Mouse (Mus musculus): Measurements from ENCODE around the gene Pcnp.

Pcnp gene

DNA sequence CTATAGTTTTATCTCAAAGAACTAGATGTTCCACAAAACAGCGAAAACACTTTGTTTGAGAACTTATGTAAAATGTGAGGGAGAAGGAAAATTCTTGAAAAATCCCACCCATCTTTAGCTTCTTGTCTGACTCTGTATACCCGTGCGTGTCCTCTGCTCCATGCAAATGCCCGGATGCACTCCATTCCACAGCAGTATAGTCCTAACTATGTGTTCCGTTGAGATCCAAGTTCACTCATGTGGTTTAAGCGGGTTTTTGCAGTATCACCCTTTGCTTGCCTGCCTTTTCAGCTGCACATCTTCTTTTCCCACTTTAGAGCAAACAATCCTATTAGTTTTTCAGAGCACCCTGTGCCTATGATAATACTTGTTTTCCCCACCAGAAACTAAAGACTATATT is 7.0 kb upstream of the Pcnp start:
- no peak for DNase-seq (ENCODE audit: low spot score in 2 of 2)

DNA sequence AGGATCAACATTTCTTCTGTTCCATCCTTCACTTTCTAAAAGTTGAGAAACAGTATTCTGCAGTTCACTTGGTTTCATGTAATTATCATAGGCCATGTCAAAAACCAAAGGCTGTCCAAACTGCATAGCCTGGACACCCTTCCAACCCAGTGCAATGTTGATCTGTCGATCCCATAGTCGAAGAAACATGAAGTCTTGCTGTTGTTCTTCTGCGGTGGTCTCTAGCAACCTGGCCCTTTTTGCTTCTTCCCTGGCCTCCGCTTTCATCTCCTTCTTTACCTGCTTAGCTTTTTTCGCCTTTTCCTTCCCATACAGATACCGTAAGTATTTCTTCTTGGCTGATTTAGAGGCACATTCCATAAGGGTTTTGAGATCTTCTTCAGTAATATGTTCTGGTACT is 5.0 kb upstream of the Pcnp start:
- no peak for DNase-seq (ENCODE audit: low spot score in 2 of 2)

DNA sequence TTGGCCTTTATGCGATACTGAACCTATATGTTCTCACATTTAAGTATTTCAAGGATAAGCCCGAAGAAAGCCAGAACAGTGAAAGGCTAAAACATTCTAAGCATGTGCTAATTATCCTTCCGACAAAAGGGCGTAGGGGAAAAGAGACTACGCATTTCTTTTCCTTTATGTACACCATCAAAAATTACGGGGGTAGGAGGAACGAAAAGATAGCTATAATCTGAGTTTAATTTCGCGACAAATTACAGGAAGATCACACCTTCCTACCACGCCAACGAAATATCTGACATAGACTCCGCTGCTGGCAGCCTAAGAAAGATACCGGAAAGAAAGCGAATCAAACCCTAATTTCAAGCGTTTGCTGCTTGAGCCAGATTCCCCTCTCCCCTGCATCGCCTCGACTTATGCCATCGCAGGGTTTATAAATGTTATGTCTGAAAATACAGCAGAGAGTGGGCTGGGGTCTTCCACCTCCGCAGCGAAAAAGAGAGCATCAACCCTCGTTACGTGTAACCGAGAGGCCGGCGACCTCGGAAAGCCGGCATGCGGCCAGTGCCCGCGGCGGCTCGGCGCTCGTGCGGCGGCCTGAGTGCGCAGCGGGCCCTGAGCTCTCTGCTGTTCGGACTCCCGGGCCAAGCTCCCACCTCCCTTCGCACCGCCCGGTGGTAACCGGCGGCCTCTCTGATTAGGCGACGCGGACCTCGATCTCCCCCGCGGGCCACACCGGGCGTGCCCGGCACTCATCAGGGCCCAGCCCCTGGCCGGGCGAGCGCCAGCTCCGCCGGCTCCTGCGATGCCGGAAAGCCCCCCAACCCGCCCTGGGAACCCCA is 602 bp downstream of the Pcnp start:
- no peak for DNase-seq (ENCODE audit: low spot score in 2 of 2)

DNA sequence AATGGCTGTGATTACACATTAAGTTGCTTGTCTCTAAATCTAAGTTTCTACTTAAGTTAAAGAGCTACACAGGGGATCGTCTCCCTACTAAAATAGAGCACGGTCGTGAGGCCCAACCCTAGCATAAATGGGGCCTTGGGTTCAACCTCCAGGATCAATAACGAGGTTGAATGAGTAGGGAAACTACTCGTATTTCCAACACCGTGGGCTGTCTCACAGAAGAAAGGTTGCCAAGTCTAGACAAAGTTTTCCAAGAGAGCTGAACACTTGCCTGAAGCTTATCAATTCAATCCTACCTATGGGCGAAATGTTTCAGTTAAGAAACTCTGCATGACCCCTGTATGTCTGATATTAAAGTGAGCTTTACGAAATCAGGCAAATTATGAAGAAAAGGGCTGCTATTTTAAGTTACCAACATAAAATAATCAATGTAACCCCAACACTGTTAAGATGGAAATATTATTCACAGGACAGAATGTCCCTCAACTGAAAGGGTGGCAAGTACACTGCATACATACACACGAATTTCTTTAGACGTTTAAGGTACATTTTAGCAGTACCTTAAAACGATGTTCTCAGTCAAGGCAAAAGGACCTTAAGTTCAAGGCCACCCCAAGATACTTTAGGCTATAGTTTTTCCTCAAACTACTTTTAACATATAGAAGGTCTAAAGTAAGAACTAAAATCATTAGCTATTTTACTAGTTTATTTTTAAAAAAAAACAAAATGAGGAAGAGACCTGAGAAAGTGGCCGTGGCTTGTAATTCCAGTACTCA is 1.5 kb downstream of the Pcnp start:
- no peak for DNase-seq (ENCODE audit: low spot score in 2 of 2)

DNA sequence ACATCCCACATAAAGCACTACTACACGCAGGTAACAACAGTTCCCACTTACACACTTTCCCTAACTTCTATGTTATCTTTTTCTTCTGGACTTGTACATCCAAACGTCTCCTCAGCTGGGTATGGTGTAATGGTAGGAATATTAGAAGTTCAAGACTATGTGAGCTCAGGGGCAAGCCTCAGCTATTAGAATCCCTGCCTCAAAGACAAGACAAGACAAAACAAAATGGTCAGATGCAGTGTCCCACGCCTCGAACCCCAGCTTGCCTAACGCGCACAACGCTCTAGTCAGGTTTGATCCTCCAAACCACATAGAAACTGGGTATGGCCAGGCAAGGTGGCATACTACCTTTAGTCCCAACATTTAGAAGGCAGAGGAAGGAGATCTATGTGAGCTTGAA is 9.9 kb downstream of the Pcnp start:
- no peak for DNase-seq (ENCODE audit: low spot score in 2 of 2)

DNA sequence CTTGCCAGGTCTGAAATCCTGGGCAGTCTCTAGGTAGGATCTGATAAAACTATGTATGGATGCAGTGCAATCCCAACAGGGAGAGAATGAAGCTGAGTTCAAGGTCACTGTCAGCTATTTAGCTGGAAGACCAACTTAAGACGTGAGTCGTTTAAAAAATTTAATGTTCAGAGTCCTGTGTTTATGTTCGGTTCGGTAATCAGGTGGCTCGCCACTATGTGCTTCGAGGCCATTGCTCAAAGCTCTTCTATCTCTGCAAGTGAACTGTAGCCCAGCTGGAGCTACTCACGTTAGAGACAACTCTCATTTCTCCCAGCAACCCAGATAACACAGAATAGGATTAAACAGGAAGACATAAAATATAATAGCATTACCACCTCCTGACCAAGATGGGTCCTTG is 15.5 kb downstream of the Pcnp start:
- DNase-seq (ENCODE audit: low spot score in 2 of 2), result no peak

DNA sequence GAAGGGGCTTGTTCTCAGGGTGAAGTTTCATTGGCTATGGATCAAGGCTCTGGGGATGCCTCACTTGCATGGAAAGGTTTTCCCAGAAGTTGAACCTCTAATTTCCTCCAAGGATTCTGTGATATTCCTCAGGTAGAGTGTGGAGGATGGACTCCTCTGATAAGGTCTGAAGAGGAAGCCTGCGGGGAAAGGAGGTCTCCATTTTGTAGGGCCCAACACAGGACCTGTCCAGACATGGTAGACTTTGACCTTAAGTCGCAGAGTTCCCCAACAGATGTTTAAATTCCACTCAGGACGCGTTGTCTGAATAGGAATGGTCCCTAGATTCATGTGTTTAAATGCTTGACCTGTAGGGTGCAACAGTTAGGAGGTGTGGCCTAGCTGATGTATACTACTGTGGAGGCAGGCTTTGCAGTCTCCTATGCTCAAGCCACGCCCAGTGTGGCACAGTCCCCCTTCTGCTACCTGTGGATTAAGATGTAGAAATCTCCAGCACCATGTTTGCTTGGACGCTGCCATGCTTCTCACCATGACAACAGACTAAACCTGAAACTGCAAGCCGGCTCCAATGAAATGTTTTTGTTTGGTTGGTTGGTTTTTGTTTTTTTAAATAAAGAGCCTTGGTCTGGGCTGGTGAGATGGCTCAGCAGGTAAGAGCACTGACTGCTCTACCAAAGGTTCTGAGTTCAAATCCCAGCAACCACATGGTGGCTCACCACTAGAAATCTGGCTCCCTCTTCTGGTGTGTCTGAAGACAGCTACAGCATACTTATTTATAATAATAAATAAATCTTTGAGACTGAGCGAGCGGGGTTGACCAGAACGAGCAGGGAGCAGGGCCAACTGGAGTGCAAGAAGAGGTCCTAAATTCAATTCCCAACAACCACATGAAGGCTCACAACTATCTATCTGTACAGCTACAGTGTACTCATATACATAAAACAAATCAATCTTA is 16.5 kb downstream of the Pcnp start:
- no peak for DNase-seq (ENCODE audit: low spot score in 2 of 2)

DNA sequence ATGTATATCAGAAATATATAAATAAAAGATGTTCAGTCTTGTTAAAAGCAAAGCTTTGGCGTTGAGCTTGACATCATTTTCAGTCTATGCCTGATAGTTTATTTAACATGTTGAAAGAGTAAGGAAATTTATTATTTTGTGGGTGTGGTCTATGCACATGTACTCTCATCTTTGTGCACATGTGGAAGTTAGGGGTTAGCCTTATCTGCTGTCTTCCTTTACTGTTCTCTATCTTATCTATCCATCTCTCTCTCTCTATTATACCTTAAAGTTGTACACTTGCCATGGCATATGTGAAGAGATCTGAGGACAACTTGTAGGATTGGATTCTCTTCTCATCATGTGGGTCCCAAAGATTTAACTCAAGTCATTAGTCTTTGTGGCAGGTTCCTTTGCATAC is 20.7 kb downstream of the Pcnp start:
- no peak for DNase-seq (ENCODE audit: low spot score in 2 of 2)

DNA sequence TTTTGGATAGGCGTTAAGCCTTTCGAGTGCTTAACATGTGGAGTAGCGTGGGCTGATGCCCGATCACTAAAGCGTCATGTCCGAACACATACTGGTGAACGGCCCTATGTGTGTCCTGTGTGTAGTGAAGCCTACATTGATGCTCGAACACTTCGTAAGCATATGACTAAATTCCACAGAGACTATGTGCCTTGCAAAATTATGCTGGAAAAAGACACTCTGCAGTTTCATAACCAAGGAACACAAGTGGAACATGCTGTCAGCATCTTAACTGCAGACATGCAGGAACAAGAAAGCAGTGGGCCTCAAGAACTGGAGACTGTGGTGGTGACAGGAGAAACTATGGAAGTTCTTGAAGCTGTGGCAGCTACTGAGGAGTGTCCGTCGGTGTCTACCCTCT is 22.7 kb downstream of the Pcnp start:
- DNase-seq (ENCODE audit: low spot score in 2 of 2), result no peak

DNA sequence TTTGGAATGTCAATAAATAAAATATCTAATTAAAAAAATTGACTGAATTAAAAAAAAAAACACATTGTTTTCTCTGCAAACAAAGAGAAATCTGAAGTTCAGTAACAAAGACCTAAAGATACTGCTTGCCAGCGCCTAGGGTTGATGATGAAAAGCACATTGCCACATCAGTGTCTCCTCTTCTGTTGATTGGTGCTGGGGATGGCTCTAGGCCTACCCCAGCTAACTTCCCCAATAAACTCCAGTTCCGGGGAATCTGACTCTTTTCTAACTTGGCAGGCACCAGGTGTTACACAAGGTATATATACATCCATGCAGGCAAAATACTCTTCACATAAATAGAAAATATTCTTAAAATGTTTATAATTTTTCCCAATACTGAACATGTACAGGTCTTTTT is 35.3 kb downstream of the Pcnp start:
- DNase-seq (ENCODE audit: low spot score in 2 of 2), result no peak

DNA sequence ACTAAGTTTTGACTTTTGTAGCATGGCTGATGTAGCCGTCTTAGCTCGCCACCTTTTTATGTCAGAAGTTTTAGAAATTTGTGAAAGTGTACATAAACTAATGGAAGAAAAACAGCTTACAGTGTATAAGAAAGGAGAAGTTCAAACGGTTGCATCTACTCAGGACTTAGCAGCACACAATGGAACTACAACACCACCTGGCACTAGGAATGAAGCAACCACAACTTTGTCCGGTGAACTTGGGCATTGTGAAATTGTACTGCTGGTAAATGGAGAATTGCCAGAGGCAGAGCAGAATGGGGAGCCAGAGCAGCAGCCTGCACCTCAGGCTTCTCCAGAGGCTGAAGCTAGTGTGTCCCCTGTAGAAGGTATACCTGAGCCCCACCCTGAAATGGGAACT is 39.2 kb downstream of the Pcnp start:
- DNase-seq (ENCODE audit: low spot score in 2 of 2), result no peak

DNA sequence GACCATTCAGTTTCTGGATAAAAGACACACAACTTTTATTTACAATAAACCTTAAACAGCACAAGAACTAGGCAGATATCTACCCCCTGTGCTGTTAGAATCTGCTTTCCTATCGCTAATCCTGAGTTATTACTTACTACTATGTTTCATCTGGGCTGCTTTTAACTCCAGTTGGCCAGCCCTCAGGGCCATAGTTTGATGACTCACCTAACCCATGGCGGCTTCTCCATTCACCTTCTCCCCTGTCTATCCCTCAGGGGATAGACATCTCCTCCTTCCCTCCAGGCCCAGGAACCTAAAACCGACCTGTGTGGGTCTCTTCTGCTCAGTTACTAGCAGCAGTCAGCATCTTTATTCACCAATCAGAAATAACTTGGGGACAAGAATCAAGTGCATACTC is 43.5 kb downstream of the Pcnp start:
- DNase-seq (ENCODE audit: low spot score in 2 of 2), result no peak

DNA sequence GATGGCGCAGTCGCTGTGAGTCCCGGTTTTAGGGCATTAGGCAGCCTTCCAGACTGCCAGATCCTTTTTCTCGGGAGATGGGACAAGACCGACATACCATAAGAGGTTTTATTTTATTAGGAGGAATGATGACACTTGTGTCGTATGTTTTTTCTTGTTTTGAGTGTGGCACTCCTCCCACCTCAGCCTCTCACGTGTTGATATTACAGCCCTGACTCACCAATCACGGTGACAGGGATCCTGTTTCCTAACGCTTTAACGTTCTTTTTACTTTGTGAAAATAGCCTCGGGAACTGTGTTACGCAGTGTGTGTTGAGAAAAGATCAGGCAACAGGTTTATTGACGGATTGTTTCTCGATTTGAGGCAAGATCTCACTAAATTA is 54.6 kb downstream of the Pcnp start:
- no peak for DNase-seq (ENCODE audit: low spot score in 2 of 2)

DNA sequence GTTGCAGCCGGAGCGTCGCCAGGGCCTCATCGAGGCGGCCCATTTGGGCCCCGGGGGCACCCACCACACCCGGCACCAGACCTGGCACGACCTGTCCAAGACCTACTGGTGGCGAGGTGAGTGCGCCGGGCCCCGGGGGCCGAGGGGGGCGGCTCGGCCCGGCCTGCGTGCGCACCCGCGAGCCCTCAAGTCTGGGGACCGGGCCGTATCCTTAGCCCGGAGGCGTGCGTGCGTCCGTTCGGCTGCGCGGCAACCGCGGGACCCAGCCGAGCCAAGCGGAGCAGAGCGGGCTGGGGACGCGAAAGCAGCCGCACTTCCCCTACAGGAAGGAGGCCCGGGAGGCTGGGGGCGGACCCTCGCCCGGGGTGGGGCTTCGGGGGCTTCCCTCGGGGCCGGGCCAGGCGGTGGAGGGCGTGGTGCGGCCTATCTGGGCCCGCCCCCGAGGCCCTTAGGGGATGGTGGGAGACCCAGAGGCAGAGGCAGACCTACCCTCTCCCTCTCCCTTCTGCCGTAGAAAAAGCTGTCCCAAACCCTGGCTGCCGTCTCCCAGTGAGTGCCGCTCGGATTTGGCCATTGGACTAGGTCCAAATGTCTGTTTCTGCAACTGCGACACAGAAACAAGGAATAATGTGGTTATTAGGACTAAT is 55.2 kb downstream of the Pcnp start:
- peak; percentile 75 to 81 for DNase-seq (ENCODE audit: low spot score in 2 of 2)

DNA sequence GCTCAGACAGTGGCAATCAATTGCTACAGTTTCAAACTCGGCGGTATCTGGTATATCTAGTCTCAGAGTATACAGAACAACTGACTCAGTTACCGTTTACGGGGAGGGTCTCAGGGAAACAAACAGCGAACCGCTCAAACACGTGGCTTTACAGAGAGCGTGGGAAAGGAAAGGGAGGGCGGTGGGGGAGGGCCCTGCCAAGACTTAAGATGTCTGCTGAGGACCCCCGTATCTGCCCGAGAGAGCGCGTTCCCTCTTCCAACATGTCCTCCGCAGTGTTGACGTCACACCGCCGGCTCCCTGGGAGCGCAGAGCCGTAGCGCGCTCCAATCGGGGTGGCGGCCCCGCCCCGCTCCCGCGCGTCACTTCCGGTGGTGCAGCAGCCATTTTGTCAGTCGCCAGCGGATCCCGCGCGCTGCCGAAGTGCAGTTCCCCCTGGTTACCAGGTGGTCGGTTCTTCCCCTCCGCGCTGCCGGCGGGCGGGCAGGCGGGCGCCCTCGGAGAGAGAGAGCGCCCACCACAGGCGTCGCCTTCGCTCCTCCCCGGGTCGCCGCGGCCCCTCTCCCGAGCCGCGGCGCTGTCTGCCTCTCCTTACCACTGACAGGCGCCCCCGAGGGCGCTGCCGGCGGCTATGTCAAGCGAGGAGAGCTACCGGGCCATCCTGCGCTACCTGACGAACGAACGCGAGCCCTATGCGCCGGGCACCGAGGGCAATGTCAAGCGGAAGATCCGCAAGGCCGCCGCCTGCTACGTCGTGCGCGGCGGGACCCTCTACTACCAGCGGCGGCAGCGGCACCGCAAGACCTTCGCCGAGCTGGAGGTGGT is 55.9 kb downstream of the Pcnp start, which contains the start of gene Zbtb11:
TSS of gene Zbtb11 (plus strand) at position 453 of the 825 bp plus-strand sequence.
- peak; percentile 97 to 99 for DNase-seq (ENCODE audit: low spot score in 2 of 2)

DNA sequence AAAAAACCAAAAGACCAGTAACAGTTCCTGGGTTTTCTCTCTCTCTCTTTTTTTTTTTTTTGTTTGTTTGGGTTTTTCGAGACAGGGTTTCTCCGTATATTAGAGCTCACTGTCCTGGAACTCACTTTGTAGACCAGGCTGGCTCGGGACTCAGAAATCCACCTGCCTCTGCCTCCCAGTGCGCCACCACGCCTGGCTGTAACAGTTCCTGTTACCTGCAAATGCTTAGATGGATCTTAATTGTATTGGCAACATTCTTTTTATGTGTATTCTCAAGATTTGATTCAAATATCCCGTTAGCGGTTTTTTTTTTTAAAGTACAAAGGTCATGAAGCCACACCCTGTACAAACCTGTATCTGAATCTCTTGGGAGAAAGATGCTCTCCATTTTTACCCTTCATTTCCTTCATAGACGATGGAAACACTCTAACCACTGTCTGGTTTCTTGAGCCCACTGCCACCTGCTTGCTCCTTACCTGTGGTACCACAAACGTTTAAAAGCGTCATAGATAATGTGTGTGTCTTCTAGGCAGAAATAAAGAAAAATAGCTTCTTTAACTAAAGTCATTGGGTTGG is 56.8 kb downstream of the Pcnp start:
- no peak for DNase-seq (ENCODE audit: low spot score in 2 of 2)

DNA sequence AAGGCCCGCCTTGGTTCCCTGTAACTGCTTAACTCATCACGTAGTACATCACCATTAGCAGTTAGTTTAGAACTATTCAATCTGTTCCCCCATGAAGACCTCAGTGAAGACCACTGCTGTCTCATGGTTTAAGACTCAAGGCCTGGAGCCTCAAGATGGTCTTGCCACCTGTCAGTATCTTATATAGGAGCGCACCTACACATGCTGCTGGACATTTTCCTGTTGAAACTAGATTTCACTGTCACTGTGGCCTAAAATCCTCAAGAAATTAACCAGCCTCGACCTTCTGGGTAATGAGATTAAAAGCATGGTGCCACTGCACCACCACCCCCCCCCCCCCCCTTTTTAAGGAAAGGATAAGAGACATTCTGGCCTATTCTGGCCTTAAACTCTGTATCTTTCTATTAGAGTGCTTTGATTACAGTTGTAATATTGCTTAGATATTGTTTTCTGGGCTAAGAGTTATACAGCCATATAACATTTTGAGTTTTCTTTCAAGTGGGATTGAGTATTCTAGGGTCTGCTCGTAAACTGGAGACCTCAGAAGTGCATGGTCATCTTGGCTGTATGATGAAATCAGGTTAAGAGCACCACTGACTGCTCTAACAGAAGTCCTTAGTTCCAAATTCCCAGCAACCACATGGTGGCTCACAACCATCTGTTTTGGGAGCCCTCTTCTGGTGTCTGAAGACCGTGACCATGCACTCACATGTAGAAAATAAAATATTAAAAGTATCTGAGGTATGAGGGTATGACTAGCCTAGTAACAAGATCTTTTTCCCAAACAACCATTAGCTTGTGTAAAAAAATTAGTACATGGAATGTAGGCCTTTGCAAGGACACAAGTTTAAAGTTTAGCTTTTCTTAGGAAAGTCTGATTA is 57.6 kb downstream of the Pcnp start:
- DNase-seq (ENCODE audit: low spot score in 2 of 2), result no peak

DNA sequence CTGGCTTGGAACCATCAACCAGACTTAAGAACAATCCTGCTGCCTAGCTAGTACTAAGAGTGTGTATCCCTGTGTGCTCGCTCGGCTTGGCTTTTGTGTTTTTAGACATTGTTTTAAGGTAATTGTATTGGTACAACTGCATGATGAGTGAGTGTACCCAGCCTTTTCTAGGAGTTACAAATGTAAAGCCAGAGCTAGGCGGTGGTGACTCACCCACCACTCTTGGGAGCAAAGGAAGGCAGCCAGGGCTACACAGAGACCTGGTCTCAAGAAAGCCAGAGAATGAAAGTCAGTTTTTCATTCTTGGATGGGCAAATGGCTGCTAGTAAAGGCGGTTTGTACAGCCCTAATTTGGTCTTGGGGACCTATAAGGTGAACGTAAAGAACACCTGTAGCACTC is 59.1 kb downstream of the Pcnp start:
- DNase-seq (ENCODE audit: low spot score in 2 of 2), result no peak

DNA sequence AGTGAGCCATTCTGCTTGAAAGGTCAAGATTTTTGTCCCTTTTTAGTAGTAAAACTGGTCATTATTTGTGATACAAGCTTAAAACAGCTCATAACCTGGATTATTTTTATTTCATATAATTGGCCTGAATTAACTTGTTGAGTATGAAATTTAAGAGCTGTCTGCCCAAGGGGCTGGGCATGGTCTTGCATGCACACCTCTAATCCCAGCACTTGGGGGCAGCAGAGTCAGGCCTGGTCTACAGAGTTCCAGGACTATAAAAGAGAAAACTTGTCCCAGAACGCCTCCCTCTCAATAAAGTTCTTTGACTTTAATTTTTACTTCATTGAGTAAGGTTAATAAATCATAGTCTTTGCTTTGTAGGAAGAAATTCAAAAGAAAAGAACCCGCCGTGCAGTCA is 60.4 kb downstream of the Pcnp start:
- no peak for DNase-seq (ENCODE audit: low spot score in 2 of 2)
